Mouse (Mus musculus) spleen, embryonic (tissue): ENCODE data around the gene Gpcpd1.

Experiments
- CTCF ChIA-PET: fragments of 350-600 bp; sonication (Branson Sonifier 250); formaldehyde crosslinking; loops from one replicate; lab custom pipeline; 2022; lab: Charles Lee

Gpcpd1 gene

DNA sequence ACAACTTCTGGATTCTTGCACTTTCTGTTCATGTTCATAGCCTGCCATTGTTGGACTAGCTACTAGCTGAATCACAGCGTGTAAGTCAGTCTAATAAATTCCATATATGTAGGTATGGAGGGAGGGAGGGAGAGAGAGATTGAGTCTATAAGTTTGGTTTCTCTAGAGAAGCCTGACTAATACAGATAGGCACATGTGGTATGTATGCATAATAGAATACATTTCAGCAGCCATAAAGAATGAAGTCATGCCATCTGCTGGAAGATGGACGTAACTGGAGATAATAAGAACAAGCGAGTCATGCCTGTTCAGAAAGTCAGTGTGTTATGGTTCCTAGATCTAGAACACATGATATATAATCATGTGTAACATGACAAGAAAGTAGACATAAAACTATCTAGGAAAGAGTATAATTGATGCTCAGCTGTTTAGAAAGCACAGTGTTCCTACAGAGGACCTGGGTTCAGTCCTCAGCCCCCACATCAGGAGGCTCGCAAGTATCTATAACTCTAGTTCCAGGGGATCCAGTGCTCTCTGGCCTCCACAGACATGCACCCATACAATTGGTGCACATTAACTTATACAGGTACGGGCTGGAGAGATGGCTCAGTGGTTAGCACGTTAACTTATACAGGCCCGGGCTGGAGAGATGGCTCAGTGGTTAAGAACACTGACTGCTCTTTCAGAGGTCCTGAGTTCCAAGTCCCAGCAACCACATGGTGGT is 90.0 kb downstream of the Gpcpd1 start:
- CTCF ChIA-PET: interaction anchor here (0.6 kb wide), 1 partner anchor 1815 kb away, joined by 3 read pairs; no protein-coding TSS in a partner anchor

DNA sequence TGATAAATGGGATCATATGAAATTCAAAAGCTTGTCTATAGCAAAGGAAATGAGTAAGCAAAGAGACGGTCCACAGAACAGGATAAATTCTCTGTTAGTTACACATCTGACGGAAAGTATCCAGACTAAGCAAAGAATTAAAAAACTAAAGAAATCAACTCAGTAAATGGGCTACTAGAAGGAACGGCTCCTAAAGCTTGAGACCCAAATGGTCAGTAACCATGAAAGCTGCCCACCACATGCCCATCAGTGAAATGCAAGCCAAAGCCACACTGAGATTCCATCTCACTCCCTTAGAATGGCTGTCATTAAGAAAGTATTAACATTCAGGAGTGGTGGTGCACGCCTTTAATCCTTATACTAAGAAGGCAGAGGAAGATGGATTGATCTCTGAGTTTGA is 94.3 kb downstream of the Gpcpd1 start:
- CTCF ChIA-PET: no interaction called here

- CTCF ChIA-PET: interaction anchor here (1.2 kb wide), 1 partner anchor 180 kb away, joined by 3 read pairs; no protein-coding TSS in a partner anchor
Measured at GRCm38 (mm10) chr2:132485454-132485853, 102.1 kb downstream of the Gpcpd1 start.

DNA sequence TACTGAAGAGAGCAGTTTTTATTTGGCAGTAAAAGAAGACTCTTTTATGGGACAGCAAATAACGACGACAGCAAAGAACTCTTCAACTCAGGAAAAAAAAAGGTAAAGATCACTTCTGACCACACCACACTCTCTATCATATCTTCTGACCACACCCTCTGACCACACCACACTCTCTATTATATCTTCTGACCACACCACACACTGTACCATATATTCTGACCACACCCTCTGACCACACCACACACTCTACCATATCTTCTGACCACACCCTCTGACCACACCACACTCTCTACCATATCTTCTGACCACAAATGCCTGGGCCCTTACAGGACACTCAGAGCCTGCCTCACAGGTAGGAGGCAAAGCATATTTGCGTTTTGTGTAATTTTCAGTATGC is 106.0 kb downstream of the Gpcpd1 start:
- CTCF ChIA-PET: no interaction called here
